Mouse (Mus musculus) bone marrow macrophage, adult 2 months (primary cell): Measurements from ENCODE around the gene Ltbr.

Experiments
- CTCF ChIP-seq: IDR thresholded peaks from 2 replicates; pipeline ENCODE4 v1.5.1; 2012; ENCODE audit warnings: low read depth, mild to moderate bottlenecking, low read length, moderate library complexity
- POLR2A ChIP-seq: IDR thresholded peaks from 2 replicates; pipeline ENCODE4 v1.6.1; 2012; ENCODE audit warnings: mild to moderate bottlenecking, low read depth, low read length, borderline replicate concordance

DNA sequence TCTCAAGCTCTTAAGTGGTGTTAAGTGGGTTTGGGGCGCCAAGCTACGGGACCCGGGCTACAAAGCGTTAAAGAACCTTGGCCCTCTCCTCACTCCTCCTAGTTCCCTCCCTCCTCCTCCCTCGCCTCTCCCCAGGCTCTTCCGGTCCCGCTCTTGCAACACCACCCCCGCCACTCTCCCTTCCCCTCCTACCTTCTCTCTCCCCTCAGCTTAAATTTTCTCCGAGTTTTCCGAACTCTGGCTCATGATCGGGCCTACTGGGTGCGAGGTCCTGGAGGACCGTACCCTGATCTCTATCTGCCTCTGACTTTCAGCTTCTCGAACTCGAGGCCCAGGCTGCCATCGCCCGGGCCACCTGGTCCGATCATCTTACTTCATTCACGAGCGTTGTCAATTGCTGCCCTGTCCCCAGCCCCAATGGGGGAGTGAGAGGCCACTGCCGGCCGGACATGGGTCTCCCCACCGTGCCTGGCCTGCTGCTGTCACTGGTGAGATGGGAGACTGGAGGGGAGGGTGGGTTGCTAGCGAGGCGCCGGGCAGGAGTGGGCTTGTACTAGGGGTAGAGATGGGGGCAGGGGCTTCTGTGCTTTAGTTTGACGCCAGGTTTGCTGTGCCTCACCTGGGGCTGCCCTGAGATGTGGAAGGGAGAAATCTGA, 36.0 kb upstream of the Ltbr start:
- TF ChIP-seq CTCF (no peak), POLR2A (no peak)
